Mouse (Mus musculus) splenic B cell, adult 2 months (primary cell): ENCODE results near the gene Ttl.

Experiments
- DNase-seq: peaks from one replicate; pipeline ENCODE4 v3.0.0-alpha.2; 2011; ENCODE audit warnings: low read depth, low spot score
- H3K27me3 ChIP-seq: 2 replicates; pipeline ENCODE4 v1.6.1; 2012; ENCODE audit warnings: mild to moderate bottlenecking, low read length, moderate library complexity, mixed read lengths; ENCODE audit not compliant: control insufficient read depth, poor library complexity, insufficient read depth, severe bottlenecking
- H3K36me3 ChIP-seq: 2 replicates; pipeline ENCODE4 v1.6.1; 2012; ENCODE audit warnings: mild to moderate bottlenecking, low read length, moderate library complexity, mixed read lengths; ENCODE audit not compliant: control insufficient read depth, poor library complexity, insufficient read depth, severe bottlenecking

Ttl gene

DNA sequence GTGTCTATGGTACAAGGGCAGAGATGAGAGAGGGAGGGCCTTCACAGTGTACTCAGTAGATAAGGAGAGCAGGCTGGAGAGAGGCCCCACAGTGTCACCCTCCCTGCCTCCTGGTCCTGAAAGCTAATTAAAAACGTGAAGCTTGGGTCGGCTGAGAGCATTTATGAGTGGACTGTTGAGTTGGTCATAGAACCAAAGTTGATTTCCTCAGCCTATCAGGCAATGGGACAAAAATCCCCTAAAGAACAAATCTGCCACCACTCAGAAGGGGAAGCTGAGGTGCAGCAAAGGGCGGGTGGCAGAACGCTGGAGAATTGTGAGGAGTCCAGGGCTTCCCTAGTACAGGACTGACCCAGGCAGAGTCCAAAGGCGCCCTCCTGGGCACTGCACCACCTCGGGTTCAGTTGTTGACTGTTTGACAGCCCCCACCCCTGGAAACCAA is 7.8 kb upstream of the Ttl start:
- DNase-seq = no peak
- Histone ChIP-seq H3K27me3 (no peaks in the 10 kb centered on the region), H3K36me3 (no peaks in the 10 kb centered on the region)

DNA sequence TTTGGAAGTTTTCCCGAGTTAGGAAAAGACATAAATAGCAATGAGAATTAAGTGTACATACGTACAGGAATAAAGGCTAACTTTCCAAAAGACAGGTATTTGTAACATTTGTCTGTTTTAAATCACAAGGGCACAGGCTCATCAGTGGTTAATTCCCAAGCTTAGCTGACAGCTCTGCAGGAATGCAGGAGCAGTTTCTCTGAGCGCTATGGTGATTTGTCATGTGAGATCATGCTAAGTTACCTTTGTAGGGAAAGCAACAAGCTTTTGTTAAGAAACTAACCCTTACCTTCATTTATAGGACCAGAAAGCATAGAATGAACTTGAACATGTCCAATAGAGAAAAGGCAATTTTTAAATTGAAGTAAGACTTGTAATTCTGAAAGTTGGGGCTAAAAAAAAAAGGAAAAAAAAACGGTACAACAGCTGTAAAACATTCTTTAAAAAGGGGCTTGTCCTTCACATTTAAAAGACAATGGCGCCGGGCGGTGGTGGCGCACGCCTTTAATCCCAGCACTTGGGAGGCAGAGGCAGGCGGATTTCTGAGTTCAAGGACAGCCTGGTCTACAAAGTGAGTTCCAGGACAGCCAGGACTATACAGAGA is 4.2 kb upstream of the Ttl start:
- DNase-seq = no peak
- H3K36me3 ChIP-seq = no peaks in the 10 kb centered on the region
- H3K27me3 ChIP-seq = no peaks in the 10 kb centered on the region

DNA sequence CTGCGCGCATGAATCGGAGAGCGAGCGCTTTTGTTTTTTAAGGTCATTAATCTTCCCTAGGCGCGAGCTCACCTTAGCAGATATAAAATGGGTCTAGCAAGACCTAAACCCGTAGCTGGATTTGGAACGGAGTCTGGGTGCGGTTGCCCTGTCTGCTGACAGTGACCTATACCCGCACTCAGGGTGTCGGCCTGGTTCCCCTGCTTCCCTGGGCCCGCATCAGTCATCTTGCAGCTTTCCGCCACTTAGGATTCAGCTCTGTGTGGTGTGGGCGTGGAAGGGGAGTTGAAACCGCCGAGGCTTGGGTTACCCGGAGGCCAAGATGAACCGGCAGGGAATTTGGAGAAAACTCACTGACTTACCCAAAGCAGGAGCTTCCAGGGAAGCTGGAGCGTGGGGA is 584 bp downstream of the Ttl start:
- H3K27me3 ChIP-seq = no peaks in the 10 kb centered on the region
- peak; percentile 36 for DNase-seq
- no peaks in the 10 kb centered on the region for H3K36me3 ChIP-seq

DNA sequence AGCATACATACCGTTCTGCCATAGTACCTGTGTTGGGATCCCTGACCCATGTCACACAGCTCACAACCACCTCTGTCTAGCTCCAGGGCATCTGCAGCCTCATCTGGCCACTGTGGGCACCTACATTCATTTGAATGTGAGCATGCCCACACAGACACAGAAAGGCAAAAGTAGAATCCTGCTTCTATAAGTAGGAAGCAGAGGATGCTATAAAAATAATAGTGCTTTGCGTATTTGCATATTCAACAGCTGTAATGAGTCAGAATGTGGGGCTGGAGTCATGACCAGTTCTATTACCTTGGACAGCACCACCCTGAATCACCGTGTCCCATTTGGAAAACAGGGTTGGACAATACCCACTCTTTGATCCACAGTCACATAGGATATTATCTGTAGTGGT is 4.6 kb downstream of the Ttl start:
- no peaks in the 10 kb centered on the region for H3K27me3 ChIP-seq
- no peak for DNase-seq
- H3K36me3 ChIP-seq = no peaks in the 10 kb centered on the region

DNA sequence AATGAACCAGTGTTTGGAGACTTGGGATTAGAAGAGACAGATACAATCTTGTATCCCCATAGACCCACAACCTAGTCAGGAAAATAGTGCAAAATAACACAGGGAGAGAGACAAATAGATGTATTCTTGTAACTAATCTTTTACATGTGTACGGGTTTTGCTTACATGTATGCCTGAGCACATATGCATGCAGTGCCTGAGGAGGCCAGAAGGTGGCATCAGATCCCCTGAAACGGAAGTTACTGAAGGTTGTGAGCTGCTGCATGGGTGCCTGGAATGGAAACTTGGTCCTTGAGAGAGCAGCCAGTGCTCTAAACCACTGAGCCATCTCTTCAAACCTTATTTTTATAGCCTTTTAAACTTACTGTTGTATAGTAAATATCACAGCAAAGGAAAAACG is 12.6 kb downstream of the Ttl start:
- DNase-seq = peak; percentile 67
- Histone ChIP-seq H3K27me3 (no peaks in the 10 kb centered on the region), H3K36me3 (no peaks in the 10 kb centered on the region; the same call in 1 of the 2 replicates)

DNA sequence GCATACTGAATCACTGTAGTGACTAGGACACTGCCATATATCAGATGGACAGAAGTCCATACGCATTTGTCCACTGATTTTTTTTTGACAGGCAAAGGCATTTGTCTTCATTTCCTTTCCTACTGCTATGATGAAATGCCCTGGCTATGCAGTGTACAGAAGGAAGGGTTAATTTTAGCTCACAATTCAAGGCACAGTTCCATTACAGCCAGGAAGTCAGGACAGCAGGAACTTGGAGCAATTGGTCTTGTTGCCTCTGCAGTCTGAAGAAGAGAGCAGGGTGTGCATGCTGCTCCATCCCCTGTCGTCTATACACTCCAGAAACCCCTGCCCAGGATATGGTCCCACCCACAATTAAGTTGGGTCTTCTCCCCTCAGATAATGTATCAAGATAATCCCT is 13.5 kb downstream of the Ttl start:
- no peak for DNase-seq
- Histone ChIP-seq H3K36me3 (no peaks in the 10 kb centered on the region; the same call in 1 of the 2 replicates), H3K27me3 (no peaks in the 10 kb centered on the region)

DNA sequence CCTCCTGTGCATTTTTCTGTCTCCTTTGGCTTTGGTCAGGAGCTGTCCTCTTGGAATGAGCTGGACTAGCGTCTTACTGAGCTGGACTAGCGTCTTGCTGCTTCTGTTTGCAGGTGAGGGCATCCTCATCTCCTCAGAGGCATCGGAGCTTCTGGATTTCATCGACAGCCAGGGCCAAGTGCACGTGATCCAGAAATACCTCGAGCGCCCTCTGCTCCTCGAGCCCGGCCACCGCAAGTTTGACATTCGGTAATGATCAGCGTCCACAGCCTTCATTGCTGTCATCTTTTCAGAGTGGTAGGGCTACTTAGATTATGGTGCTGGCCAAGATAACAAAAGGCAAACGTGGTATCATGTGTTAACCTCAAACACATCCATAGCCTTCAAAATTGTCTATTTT is 15.4 kb downstream of the Ttl start:
- Histone ChIP-seq H3K36me3 (no peaks in the 10 kb centered on the region), H3K27me3 (no peaks in the 10 kb centered on the region)
- DNase-seq = no peak

DNA sequence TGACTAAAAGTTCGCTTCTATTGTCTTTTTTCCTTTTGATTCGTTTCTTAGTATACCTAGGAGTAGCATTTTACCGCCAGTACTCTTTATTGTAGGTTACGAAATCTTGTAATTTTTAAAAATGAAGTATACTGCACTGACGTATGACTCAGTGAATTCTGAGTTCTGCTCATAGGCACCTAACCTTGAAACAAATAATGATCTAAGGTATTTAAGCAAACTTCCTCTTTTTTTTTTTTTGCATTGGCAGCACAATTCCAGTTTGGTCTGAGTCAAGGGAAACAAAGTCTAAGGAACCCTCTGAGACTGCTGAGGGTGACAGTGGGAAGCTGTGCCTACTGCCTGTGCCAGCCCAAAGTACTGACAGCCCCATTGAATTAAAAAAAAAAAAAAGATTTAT is 17.8 kb downstream of the Ttl start:
- H3K27me3 ChIP-seq = no peaks in the 10 kb centered on the region
- DNase-seq = no peak
- H3K36me3 ChIP-seq = no peaks in the 10 kb centered on the region

DNA sequence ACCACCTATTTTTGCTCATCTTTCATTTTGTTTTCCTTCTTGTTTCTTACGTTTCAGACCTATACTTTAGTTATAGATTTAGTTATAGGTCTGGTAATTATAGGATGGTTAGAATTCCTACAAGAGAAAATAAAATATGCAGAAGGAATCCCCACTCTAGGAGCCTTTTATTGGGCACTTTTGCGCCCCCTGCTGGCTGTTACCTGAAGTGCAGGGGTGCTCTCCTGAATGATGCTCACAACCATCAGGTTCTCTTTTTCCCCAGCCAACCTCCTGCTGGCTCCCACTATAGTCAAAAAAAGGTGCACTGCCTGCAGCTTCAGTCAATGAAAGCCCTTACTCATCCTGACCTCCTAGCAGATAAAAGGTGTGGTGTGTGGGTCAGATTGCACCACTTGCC is 19.2 kb downstream of the Ttl start:
- peak; percentile 64 for DNase-seq
- Histone ChIP-seq H3K36me3 (no peaks in the 10 kb centered on the region), H3K27me3 (no peaks in the 10 kb centered on the region)

DNA sequence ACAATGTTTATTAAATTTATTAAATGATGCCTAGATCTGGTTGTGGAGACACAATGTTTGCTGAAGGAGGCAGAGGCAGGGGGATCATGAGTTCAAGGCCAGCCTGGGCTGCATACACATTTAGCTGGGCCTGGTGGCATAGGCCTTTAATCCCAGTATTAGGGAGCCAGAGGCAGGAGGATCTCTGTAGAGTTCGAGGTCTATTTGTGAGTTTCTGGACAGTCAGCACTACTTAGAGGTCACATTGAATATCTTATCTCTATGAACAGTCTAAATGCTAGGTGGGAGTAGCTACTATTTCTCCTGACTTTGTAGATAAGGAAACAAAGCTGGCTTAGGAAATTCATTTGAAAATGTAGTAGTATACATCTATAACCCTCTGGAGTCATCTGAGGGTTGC is 21.8 kb downstream of the Ttl start:
- Histone ChIP-seq H3K36me3 (no peaks in the 10 kb centered on the region), H3K27me3 (no peaks in the 10 kb centered on the region)
- no peak for DNase-seq

DNA sequence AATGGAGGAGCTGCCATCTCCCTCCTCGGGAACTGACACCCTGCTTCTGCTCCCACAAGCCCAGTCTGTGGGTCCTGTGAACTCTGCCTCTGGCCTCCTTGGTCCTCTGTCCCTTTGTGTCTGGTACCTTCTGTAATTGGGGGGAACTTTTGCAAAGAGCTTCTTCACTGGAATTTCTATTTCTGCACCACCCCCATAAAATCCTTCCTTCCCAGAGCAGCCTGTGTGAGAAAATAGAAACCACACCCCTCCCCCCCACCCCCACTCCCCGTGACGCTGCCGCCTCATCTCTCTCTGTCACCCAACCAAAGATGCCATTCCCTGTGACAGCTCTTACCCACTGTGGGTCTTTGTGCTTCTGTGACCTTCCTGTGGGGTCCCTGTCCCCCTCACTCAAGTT is 24.6 kb downstream of the Ttl start:
- Histone ChIP-seq H3K36me3 (no peaks in the 10 kb centered on the region), H3K27me3 (no peaks in the 10 kb centered on the region)
- DNase-seq = no peak

DNA sequence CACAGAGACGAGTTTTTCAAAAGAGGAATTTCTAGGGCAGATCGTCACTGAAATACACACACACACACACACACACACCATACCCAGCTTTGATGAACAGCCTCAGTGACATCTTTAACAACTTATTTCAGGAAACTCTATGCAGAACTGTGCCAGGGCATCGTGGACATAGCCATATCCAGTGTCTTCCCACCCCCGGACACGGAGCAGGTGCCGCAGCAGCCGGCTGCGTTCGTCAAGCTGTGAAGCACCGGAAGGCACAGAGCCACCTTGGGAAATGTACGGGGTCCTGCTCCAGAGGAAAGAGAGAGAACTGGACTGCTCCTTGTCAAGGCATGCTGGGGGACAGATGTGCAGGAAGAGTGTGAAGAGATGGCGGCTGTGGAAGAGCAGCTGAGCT is 27.1 kb downstream of the Ttl start:
- Histone ChIP-seq H3K27me3 (no peaks in the 10 kb centered on the region), H3K36me3 (no peaks in the 10 kb centered on the region)
- DNase-seq = no peak

DNA sequence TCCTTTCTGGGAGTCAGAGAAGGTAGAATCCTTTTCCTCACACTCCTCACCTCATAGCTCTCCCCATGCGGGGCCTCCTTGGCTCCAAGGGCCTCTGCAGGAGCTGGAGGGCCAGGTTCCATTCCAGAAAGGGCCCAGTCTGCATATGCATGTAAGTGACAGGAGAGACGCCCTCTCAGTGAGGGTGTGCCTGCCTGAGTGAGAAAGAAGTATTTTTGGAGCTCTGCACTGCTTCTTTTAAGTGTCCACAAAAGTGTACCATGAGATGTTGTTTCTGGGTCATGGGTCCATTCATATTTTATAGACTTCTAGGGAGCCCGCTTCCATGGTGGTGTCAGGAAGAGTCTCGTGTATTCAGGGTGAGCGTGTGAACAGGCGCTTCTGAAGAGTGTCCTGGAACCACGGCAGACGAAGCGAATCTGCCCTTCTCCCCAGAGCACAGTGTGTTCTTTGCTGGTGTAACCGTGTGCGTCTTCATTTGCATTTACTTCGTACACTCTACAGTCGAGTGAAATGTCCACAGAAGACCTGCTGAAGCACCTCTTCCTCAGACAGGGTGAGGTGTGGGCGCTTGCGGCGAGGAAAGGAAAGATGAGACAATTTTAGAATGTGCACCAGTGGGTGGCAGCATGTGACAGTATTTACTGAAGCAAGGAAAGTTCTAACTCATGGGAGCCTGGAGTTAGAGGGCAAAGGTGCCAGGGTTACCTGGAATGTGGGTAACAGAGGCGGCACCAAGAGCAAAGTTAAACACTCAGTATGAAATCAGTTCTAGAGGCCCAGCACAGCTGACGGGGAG is 28.4 kb downstream of the Ttl start:
- Histone ChIP-seq H3K27me3 (no peaks in the 10 kb centered on the region), H3K36me3 (no peaks in the 10 kb centered on the region)
- DNase-seq = peak; percentile 51

DNA sequence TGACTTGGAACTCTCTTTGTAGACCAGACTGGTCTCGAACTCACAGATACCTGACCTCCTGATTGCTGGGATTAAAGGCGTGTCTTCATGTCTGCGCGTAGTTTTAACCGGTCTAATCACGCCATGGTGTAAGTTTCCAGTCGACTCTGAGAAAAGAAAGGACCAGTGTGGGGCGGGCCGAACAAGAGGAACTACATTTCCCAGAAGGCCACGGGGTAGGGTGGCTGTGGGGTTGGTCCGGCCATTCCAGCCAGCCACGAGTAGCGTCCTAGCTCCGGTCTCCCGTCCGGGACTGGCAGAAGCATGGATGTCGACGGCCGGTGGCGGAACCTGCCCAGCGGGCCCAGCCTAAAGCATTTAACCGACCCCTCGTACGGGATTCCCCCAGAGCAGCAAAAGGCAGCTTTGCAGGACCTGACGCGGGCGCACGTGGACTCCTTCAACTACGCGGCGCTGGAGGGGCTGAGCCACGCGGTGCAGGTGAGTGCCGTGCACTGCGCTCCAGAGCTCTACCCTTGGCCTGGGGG is 35.1 kb downstream of the Ttl start, which contains the start of gene Polr1b:
Polr1b (plus strand) TSS at position 212 of the 527 bp plus-strand sequence.
- Histone ChIP-seq H3K27me3 (no peaks in the 10 kb centered on the region), H3K36me3 (peaks cover 5% of the 10 kb centered on the region)
- DNase-seq = peak; percentile 91

DNA sequence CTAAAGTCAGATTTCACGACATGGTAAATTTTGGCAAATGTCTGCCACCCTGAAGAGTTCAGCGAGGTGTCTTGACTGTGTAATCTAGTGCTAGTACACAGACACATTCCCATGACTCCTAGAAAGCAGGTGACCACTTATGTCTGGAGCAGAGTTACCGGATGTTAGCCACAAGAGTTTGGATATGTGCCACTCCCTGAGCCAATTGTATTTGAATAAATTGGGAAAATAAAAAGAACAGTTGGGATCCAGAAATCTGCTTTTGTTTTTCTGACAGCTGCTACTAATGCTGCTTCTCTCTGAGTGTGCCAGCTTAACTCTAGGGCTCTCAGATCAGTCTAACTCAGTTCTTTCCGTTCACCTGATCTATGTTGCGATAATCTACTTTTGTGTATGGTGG is 47.2 kb downstream of the Ttl start:
- Histone ChIP-seq H3K27me3 (no peaks in the 10 kb centered on the region), H3K36me3 (peaks cover 8% of the 10 kb centered on the region)
- no peak for DNase-seq
